Mouse (Mus musculus): ENCODE results near the gene Prkca. TPM values are rescaled to one million over a fixed set of nuclear protein-coding genes. Genes with fewer than 3 reads are reported as not detected.
"Not testable (repeated sequence)": the region's sequence is repeated elsewhere in the genome, so short reads cannot be mapped to it uniquely, and the experiment has no call there.

Prkca gene
- polyA plus RNA-seq, 1 experiment from 2014 or later = 5.4 TPM

DNA sequence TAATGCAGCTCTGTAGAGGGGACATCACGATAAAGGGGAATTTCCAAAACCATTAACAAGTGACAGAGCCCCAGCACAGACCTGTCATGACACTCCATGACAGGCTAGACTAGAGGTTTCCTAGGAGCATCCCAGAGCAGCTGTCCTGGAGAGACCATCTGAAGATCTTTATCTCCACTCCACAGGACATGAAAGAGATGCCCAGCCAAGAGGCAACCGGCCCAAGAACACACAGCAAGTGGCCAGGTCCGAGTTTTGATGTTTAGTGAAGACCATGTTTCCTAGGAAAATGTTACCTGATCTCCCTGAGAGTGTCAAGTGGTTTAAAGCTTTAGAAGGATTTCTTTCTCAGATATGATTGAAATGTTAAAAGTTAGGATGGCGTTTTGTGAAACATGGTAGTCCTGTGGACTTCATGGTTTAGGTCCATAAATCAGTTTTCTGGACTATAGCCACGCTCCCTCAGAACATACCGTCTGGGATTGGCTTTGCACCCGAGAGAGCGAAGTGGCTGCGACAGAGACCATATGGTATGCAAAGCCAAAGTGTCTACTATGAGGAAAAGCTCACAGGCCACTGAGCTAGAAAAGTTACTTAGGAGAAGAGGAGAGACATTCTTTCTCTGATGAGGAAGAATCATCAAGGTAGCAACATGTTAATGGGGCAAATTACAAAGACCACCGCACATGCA, 226.2 kb downstream of the Prkca start:
- no peak overlapping the region for H3K4me2 ChIP-seq (replicated peaks)
- no peaks in the 10 kb centered on the region for H3K4me1 ChIP-seq
- H3K9ac ChIP-seq (replicated peaks) = no peak overlapping the region
- no peak overlapping the region for H3K27ac ChIP-seq (replicated peaks)
- ATAC-seq (ENCODE audit: low FRiP score, low read depth) = no peak
- H3K27me3 ChIP-seq = no peaks in the 10 kb centered on the region
- H3K4me3 ChIP-seq = no peak overlapping the region
- WGBS = 89% methylated on average over 10 of the region's 10 CpGs
- H3K36me3 ChIP-seq = no peaks in the 10 kb centered on the region
- no peaks in the 10 kb centered on the region for H3K9me3 ChIP-seq

DNA sequence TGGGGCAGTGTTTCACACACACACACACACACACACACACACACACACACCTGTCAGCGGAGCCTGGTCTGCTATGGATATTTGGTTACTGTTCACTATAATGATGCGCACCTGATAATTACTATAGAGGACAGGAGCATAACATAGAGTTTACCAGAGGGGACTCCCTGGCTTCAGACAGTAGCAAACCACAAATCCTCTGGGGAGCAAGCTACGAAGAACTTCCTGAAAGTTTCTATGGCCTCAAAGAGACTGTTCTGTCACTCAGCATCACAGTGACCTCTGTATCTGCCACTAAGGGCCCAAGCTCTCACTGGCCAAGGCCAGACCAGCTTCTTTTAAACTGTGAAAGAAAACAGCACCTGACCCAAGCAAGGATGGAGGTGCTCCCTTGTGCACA, 229.6 kb downstream of the Prkca start:
- Histone ChIP-seq H3K27ac (replicated peaks) (no peak overlapping the region), H3K4me2 (replicated peaks) (no peak overlapping the region), H3K4me1 (no peaks in the 10 kb centered on the region), H3K9me3 (no peaks in the 10 kb centered on the region), H3K9ac (replicated peaks) (no peak overlapping the region), H3K36me3 (no peaks in the 10 kb centered on the region), H3K4me3 (no peak overlapping the region), H3K27me3 (no peaks in the 10 kb centered on the region)
- no peak for ATAC-seq (ENCODE audit: low FRiP score, low read depth)
- 90% methylated on average over 3 of the region's 3 CpGs for WGBS

DNA sequence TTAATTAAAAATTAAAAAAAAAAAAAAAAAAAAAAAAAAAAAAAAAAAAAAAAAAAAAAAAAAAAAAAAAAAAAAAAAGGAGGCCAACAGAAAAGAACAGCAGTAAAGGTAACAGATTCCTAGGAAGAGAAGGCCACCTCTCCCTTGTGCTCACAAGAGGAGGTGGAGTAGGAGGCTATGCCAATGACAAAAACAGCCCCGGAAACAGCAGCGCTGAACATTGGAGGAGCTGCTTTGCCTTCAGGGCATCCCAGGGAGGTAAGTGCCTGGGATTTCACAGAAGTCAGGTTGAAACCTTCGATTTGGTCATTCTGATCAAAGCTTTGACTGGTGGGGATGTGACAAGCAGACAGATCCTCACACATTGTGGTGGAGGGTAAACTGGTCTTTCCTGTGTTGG, 231.3 kb downstream of the Prkca start:
- Histone ChIP-seq H3K36me3 (no peaks in the 10 kb centered on the region), H3K9me3 (no peaks in the 10 kb centered on the region), H3K4me2 (replicated peaks) (no peak overlapping the region), H3K4me1 (no peaks in the 10 kb centered on the region), H3K9ac (replicated peaks) (no peak overlapping the region), H3K4me3 (no peak overlapping the region), H3K27me3 (no peaks in the 10 kb centered on the region), H3K27ac (replicated peaks) (no peak overlapping the region)
- ATAC-seq (ENCODE audit: low FRiP score, low read depth) = no peak
- 68% methylated on average over 3 of the region's 3 CpGs for WGBS

DNA sequence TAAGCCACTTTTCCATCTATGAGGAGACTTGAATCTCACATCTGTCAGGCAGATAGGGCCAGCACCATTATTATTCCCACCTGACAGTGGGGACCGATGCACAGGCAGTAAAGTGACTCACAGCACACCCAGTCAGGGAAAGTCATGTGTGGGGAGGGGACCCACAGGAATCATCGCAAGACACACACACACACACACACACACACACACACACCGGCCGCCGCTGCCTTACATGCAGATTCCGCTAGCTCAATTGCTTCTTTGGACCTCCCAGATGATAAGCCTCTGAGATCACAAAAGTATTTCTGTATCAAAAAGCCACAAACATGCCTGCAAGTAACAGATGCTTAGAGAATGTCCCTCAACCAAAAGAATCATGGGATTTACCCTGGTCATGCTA, 239.6 kb downstream of the Prkca start:
- no peak for ATAC-seq (ENCODE audit: low FRiP score, low read depth)
- 96% methylated on average over 6 of the region's 6 CpGs for WGBS
- H3K4me3 ChIP-seq = no peak overlapping the region
- H3K9me3 ChIP-seq = no peaks in the 10 kb centered on the region
- H3K4me1 ChIP-seq = no peaks in the 10 kb centered on the region
- H3K9ac ChIP-seq (replicated peaks) = no peak overlapping the region
- H3K4me2 ChIP-seq (replicated peaks) = no peak overlapping the region
- H3K27me3 ChIP-seq = no peaks in the 10 kb centered on the region
- H3K27ac ChIP-seq (replicated peaks) = no peak overlapping the region
- no peaks in the 10 kb centered on the region for H3K36me3 ChIP-seq

DNA sequence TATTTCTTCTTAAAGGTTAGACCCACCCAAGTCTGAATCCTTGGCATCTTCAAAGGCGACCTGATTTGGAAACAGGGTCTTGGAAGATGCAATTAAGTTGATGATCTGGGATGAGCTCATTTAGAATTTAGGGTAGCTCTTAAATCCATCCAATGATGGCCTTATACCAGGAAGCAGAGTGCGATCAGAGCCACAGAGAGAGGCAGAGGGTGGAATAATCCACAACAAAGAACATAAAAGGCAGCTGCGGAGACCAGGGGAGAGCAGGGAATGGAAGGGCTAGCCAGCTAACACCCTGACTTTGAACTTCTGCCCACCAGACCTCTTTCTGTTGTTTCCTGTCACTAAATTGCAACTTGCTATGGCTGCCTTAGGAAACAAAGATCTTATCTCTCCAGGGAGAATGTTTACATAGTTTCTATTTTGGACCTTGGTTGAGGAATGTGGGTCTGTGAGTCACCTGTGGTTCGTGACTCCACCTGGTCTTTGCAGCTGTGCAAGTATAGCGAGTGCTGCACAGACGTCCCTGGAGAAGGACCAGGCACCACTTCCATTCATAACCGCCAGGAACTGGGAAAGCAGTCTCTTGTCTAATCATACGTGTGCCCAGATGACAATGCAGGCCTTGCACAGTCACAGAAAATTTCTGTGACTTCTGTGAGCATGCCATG, 242.3 kb downstream of the Prkca start:
- H3K36me3 ChIP-seq = no peaks in the 10 kb centered on the region

DNA sequence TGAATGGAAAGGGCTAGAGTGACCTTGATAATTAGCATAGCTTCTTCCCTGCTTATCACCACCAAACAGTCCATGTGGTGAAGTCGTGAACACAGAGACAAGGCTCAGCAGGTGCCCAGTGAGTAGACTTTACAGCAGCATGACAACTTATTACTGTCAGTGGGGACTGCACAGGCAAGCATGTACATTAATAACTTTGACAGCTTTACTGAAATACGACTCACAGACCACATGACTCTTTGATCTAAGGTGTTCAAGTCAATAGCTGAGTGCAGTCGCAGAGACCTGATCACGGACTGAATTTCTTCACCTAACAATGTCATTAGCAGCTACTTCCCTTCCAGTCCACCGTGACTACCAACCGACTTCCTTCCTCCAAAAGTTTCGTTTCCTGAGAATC, 245.4 kb downstream of the Prkca start:
- 89% methylated on average over 7 of the region's 7 CpGs for WGBS
- no peak overlapping the region for H3K4me2 ChIP-seq (replicated peaks)
- H3K4me1 ChIP-seq = no peaks in the 10 kb centered on the region
- no peak overlapping the region for H3K4me3 ChIP-seq
- no peaks in the 10 kb centered on the region for H3K36me3 ChIP-seq
- H3K9ac ChIP-seq (replicated peaks) = no peak overlapping the region
- no peak for ATAC-seq (ENCODE audit: low FRiP score, low read depth)
- H3K9me3 ChIP-seq = no peaks in the 10 kb centered on the region
- no peak overlapping the region for H3K27ac ChIP-seq (replicated peaks)
- H3K27me3 ChIP-seq = no peaks in the 10 kb centered on the region

More for the DNA sequence above, 242.3 kb downstream of the Prkca start:
- no peak overlapping the region for H3K4me2 ChIP-seq (replicated peaks)
- no peak overlapping the region for H3K27ac ChIP-seq (replicated peaks)
- H3K27me3 ChIP-seq = no peaks in the 10 kb centered on the region
- H3K4me1 ChIP-seq = no peaks in the 10 kb centered on the region
- WGBS = 82% methylated on average over 8 of the region's 8 CpGs
- ATAC-seq (ENCODE audit: low FRiP score, low read depth) = no peak
- H3K9me3 ChIP-seq = no peaks in the 10 kb centered on the region
- H3K9ac ChIP-seq (replicated peaks) = no peak overlapping the region
- no peak overlapping the region for H3K4me3 ChIP-seq

DNA sequence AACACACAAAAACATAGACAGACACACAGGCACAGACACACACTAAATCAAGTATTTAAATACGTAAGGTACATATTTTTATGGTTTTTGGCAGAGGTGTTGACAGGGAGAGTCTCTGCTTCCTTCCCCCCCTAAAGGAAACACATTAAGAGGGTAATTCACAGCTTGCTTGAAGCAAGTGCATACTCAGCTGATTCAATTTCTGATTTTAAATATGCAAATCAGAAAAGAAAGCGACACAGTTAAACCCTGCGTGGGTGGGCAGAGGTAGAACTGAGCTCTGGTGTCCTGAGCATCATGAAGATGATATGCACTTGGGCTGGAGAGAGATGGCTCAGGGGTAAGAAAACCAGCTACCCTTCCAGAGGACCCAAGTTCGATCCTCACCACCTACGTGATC, 248.9 kb downstream of the Prkca start:
- Histone ChIP-seq H3K4me3 (no peak overlapping the region), H3K9me3 (no peaks in the 10 kb centered on the region), H3K27me3 (no peaks in the 10 kb centered on the region), H3K4me1 (peaks cover 3% of the 10 kb centered on the region; the same call in 1 of the 2 replicates), H3K4me2 (replicated peaks) (no peak overlapping the region), H3K27ac (replicated peaks) (no peak overlapping the region), H3K9ac (replicated peaks) (no peak overlapping the region), H3K36me3 (no peaks in the 10 kb centered on the region)
- ATAC-seq (ENCODE audit: low FRiP score, low read depth) = no peak
- WGBS = 93% methylated on average over 5 of the region's 5 CpGs

DNA sequence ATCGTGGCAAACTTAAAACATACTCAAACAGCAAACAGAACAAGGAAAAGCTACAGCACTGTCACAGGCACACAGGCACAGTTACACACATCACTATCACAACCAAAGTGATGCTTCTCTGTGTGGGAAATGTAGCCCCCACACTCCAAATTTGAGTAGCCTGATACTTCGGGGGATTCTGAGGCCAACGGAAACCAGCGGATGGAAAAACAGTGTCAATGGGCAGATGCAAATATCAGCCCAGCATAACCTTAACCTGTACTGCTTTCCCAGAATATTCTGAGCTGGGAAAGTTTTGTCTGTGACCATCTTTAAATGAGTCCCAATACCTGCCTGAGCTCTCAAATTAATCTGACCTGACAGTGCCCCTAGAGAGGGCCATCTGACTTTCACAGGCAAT, 250.5 kb downstream of the Prkca start:
- 87% methylated on average over 4 of the region's 4 CpGs for WGBS
- H3K4me3 ChIP-seq = no peak overlapping the region
- no peaks in the 10 kb centered on the region for H3K9me3 ChIP-seq
- H3K27ac ChIP-seq (replicated peaks) = no peak overlapping the region
- H3K4me2 ChIP-seq (replicated peaks) = no peak overlapping the region
- no peaks in the 10 kb centered on the region for H3K36me3 ChIP-seq
- no peak for ATAC-seq (ENCODE audit: low FRiP score, low read depth)
- H3K9ac ChIP-seq (replicated peaks) = no peak overlapping the region
- H3K4me1 ChIP-seq = peaks cover 3% of the 10 kb centered on the region; the same call in 1 of the 2 replicates
- H3K27me3 ChIP-seq = no peaks in the 10 kb centered on the region

DNA sequence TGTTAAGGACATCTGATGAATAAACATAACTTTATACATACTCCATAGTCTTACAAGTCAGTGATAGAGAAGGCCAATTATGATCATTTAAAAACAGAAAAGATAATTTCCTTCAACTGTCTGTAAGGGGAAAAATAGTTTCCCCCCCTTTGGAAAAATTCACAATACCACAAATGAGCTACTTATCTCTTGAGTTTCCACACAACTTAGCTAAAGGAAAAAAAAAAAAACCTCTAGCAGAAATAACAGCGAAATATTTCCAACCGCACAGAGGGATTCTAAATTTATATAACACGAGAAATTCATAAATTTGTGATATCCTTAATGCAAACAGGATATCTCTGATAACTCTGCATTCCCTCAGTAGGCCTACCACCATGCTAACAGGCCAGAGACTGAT, 252.5 kb downstream of the Prkca start:
- ATAC-seq (ENCODE audit: low FRiP score, low read depth) = no peak
- H3K27me3 ChIP-seq = no peaks in the 10 kb centered on the region
- H3K36me3 ChIP-seq = no peaks in the 10 kb centered on the region
- no peak overlapping the region for H3K9ac ChIP-seq (replicated peaks)
- H3K9me3 ChIP-seq = no peaks in the 10 kb centered on the region
- no peak overlapping the region for H3K27ac ChIP-seq (replicated peaks)
- 95% methylated on average over 3 of the region's 3 CpGs for WGBS
- H3K4me1 ChIP-seq = peaks cover 3% of the 10 kb centered on the region; the same call in 1 of the 2 replicates
- no peak overlapping the region for H3K4me3 ChIP-seq
- no peak overlapping the region for H3K4me2 ChIP-seq (replicated peaks)

DNA sequence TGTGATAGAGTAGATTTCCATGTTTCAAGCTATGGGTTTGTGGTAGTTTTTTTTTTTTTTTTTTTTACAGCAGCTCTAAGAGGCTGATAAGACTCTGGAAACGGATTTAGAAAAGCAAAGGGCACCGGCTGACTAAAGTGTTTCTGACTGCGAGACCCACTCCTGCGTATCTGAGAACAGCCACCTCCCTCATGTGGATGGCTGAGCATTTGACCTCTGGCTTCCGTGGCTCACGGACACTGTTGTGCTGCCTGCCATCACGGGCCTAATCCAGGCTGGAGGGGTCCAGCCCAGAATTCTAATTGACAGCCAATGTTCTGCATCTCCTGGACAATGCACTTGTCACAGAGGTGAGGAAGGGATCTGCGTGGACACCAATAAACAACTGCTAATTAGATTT, 253.0 kb downstream of the Prkca start:
- no peak overlapping the region for H3K27ac ChIP-seq (replicated peaks)
- no peak overlapping the region for H3K4me3 ChIP-seq
- peaks cover 3% of the 10 kb centered on the region; the same call in 1 of the 2 replicates for H3K4me1 ChIP-seq
- H3K4me2 ChIP-seq (replicated peaks) = no peak overlapping the region
- WGBS = 18% methylated on average over 8 of the region's 8 CpGs
- no peaks in the 10 kb centered on the region for H3K36me3 ChIP-seq
- ATAC-seq (ENCODE audit: low FRiP score, low read depth) = no peak
- no peaks in the 10 kb centered on the region for H3K27me3 ChIP-seq
- H3K9ac ChIP-seq (replicated peaks) = no peak overlapping the region
- no peaks in the 10 kb centered on the region for H3K9me3 ChIP-seq

DNA sequence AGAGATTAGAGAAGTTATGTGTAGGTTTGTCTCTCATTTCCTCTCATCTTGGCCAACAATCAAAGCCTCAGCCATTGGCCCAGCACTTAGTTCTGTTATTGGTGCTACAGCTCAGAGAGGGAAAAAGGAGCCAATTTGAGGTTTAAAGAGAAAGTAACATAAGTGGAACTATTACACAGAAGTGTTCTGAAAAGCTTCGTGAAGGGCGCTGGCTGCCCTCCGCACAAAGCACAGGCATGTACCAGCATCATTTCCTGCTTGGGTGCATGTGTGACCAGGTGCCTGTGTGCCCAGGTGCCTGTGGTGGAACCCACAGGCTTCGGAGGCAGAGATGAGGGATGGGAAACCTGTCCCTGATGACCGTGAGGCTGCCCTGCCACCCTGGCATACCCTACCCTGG, 255.7 kb downstream of the Prkca start:
- 93% methylated on average over 5 of the region's 5 CpGs for WGBS
- Histone ChIP-seq H3K9ac (replicated peaks) (no peak overlapping the region), H3K9me3 (no peaks in the 10 kb centered on the region), H3K27ac (replicated peaks) (no peak overlapping the region), H3K4me3 (no peak overlapping the region), H3K4me2 (replicated peaks) (no peak overlapping the region), H3K27me3 (no peaks in the 10 kb centered on the region), H3K4me1 (peaks cover 3% of the 10 kb centered on the region; the same call in 1 of the 2 replicates), H3K36me3 (no peaks in the 10 kb centered on the region)
- no peak for ATAC-seq (ENCODE audit: low FRiP score, low read depth)

DNA sequence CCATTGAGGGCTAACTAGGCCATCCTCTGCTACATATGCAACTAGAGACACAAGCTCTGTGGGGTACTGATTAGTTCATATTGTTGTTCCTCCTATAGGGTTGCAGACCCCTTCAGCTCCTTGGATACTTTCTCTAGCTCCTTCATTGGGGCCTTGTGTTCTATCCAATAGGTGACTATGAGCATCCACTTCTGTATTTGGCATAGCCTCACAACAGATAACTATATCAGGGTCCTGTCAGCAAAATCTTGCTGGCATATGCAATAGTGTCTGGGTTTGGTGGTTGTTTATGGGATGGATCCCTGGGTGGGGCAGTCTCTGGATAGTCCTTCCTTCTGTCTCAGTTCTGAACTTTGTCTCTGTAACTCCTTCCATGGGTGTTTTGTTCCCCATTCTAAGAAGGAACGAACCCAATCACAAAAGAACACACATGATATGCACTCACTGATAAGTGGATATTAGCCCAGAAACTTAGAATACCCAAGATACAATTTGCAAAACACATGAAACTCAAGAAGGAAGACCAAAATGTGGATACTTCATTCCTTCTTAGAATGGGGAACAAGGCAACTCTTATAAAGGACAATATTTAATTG, 256.5 kb downstream of the Prkca start:
- H3K9ac ChIP-seq (replicated peaks); H3K4me1 ChIP-seq; H3K36me3 ChIP-seq; H3K9me3 ChIP-seq; ATAC-seq (ENCODE audit: low FRiP score, low read depth); H3K27ac ChIP-seq (replicated peaks); H3K4me3 ChIP-seq; H3K27me3 ChIP-seq; H3K4me2 ChIP-seq (replicated peaks): not testable (repeated sequence)
- WGBS = 89% methylated on average over 1 of the region's 1 CpGs
